Mouse (Mus musculus) erythroblast, embryonic 14.5 days (primary cell): ENCODE data around the gene Edem2.

Source experiments
- GATA1 ChIP-seq: IDR thresholded peaks from 2 replicates; pipeline ENCODE4 v1.6.1; 2012; ENCODE audit warnings: low read length, inconsistent platforms, mixed read lengths
- TAL1 ChIP-seq: IDR thresholded peaks from 3 replicates; pipeline ENCODE4 v1.6.1; 2012; ENCODE audit warnings: low read length, inconsistent platforms, mixed read lengths

DNA sequence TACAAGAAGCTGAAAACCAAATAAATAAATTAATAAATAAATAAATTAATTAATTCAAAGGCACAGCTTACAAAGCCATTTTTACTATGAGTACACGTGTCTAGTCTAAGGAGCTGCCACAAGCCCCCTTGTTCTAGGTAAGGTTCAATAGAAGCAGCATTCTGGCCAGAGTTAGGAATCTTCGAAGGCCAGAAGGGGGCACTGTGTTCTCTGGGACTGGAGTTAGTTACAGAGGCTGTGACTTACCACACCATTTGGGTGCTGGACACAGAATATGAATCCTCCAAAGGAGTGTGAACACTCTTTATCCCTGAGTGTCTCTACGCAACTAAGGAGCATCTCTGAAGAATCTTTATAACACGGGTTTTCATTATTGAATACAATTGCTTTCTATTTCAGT lies 60.8 kb downstream of the Edem2 start:
- TF ChIP-seq TAL1 (no peak), GATA1 (no peak)
